ENCODE assay signal across 15 mouse cellular contexts in the genomic region with DNA sequence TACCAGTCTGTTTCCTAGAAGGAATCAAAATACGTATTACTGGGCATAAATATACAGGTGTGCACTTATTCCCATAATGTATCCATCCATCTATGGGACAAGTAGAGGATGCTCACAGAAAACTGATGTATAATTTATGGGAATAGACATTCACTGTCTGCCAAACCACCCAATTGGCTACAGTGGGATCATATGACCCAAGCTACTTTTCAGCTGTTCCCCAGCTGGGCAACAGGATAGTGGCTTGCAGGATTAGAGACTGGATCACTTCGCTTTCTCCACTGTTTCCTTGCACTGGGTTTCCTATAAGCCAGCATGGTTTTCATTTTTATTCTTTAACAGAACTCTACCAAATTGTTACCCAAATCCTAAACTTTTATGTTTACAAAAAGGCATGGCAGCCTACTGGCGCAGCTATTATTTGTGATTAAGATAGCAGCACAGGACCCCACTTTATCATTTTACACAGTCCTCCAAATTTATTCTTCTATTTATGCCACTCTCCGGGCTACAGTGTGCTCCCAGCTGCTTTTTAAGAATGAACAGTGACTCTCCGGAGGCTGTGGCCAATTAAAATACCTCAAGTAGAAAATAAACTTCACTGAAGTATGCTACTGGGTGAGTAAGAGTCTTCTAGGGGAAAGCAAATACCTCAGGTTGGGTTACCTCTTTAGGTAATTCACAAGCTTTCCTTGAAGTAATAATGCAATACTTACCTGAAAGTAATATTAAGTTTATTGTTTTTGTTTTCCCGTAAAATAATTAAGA.
DNase-seq lines count a peak whose midpoint lies in the region; ATAC-seq and TF ChIP-seq lines count a peak whose summit lies in the region.
"Had no signal": no experiment of that assay in that cellular context is flagged by ENCODE, and none has a peak within 500 bp of the region (broad histone marks: within the 10 kb centered on the region; RNA-seq: fewer than 3 reads in every experiment).

No protein-coding gene starts in this region.

- H3K27me3 ChIP-seq in forebrain, postnatal 0 days (ENCODE audit: insufficient read depth, low read length), result no peaks in the 10 kb centered on the region
- no peaks in the 10 kb centered on the region for H3K27me3 ChIP-seq in limb, embryonic 15.5 days
- no peaks in the 10 kb centered on the region for H3K27me3 ChIP-seq in neural tube, embryonic 14.5 days (ENCODE audit: control insufficient read depth, insufficient read depth, low read length)
- H3K27me3 ChIP-seq: CH12.LX had no signal

- intact Hi-C loops in left cerebral cortex, postnatal 14 days (cut with DNase I), result no loop called here
- intact Hi-C loops in heart, postnatal 14 days (cut with DNase I), result no loop called here

- TF ChIP-seq CTCF in lung, adult 2 months (IDR thresholded peaks at IDR 0.05; ENCODE audit: insufficient read depth, low read length), result no peak
- TF ChIP-seq CTCF in forebrain, postnatal 0 days (IDR thresholded peaks at IDR 0.05; ENCODE audit: low read depth), result no peak

- DNase-seq in lung, postnatal 25 days (ENCODE audit: low spot score), result peak; percentile 8
- DNase-seq in lung, adult 2 months, result no peak
- peak; percentile 5 for DNase-seq in forebrain, postnatal 0 days
- no peak for DNase-seq in urinary bladder, adult 18-20 months (ENCODE audit: low spot score in 2 of 2)
- no peak for DNase-seq in left cerebral cortex, postnatal 14 days (ENCODE audit: low spot score in 2 of 2)
- no peak for DNase-seq in heart, postnatal 14 days
- DNase-seq: adrenal gland, postnatal 14 days; cerebellum, postnatal 36 days; gastrocnemius, adult 2 months; heart, postnatal 36 days; kidney, adult 9 months; left cerebral cortex, postnatal 4 days had no signal

- no peak overlapping the region for H3K27ac ChIP-seq in forebrain, postnatal 0 days (ENCODE audit: low read depth, low read length)
- no peak overlapping the region for H3K27ac ChIP-seq in limb, embryonic 15.5 days
- H3K27ac ChIP-seq in neural tube, embryonic 14.5 days (ENCODE audit: low read depth, low read length), result peak overlapping the region; percentile 22; the same call in 1 of the 2 replicates
- H3K27ac ChIP-seq: gastrocnemius, adult 2 months had no signal

- H3K4me3 ChIP-seq in lung, adult 2 months (replicated peaks; ENCODE audit: extremely low read depth, low read depth, low read length), result no peak overlapping the region
- no peak overlapping the region for H3K4me3 ChIP-seq in forebrain, postnatal 0 days (ENCODE audit: low read depth, low read length)
- no peak overlapping the region for H3K4me3 ChIP-seq in limb, embryonic 15.5 days
- no peak overlapping the region for H3K4me3 ChIP-seq in neural tube, embryonic 14.5 days (ENCODE audit: low read depth, low read length)
- H3K4me3 ChIP-seq: gastrocnemius, adult 2 months had no signal

- no peak for TF ChIP-seq POLR2A in lung, adult 2 months (IDR thresholded peaks at IDR 0.05; ENCODE audit: borderline replicate concordance, extremely low read depth, low read depth, low read length)

- 68% methylated on average over 6 of the region's 6 CpGs for WGBS in lung, adult 2 months
- WGBS in forebrain, postnatal 0 days, result 56% methylated on average over 6 of the region's 6 CpGs
- 56% methylated on average over 6 of the region's 6 CpGs for WGBS in limb, embryonic 15.5 days
- WGBS in neural tube, embryonic 14.5 days, result 45% methylated on average over 6 of the region's 6 CpGs

- H3K4me2 ChIP-seq in forebrain, postnatal 0 days (ENCODE audit: low read depth), result no peak overlapping the region
- no peak overlapping the region for H3K4me2 ChIP-seq in limb, embryonic 15.5 days
- no peak overlapping the region for H3K4me2 ChIP-seq in neural tube, embryonic 14.5 days (ENCODE audit: low read depth, low read length)

- peak; percentile 59 for ATAC-seq in forebrain, postnatal 0 days
- ATAC-seq in limb, embryonic 15.5 days (ENCODE audit: insufficient number of reproducible peaks, low FRiP score, low TSS enrichment, low read depth), result 0 out of 2 replicates have a peak, but pooled peaks have one; percentile 52
- ATAC-seq in neural tube, embryonic 14.5 days (ENCODE audit: low read depth), result peak; percentile 91

- no peak overlapping the region for H3K9ac ChIP-seq in forebrain, postnatal 0 days
- H3K9ac ChIP-seq in limb, embryonic 15.5 days, result no peak overlapping the region
- no peak overlapping the region for H3K9ac ChIP-seq in neural tube, embryonic 14.5 days (replicated peaks; ENCODE audit: low read depth, low read length)

- H3K4me1 ChIP-seq in lung, adult 2 months (ENCODE audit: control insufficient read depth, insufficient read depth, low read length), result no peaks in the 10 kb centered on the region
- H3K4me1 ChIP-seq in forebrain, postnatal 0 days (ENCODE audit: insufficient read depth), result no peaks in the 10 kb centered on the region
- H3K4me1 ChIP-seq in limb, embryonic 15.5 days, result no peaks in the 10 kb centered on the region
- H3K4me1 ChIP-seq in neural tube, embryonic 14.5 days (ENCODE audit: control insufficient read depth, insufficient read depth, low read length), result 0 out of 2 replicates have a peak, but pooled peaks cover 5% of the 10 kb centered on the region

- no peaks in the 10 kb centered on the region for H3K9me3 ChIP-seq in forebrain, postnatal 0 days (ENCODE audit: low read length)
- no peaks in the 10 kb centered on the region for H3K9me3 ChIP-seq in limb, embryonic 15.5 days
- no peaks in the 10 kb centered on the region for H3K9me3 ChIP-seq in neural tube, embryonic 14.5 days (ENCODE audit: control insufficient read depth, low read length)

- H3K36me3 ChIP-seq in forebrain, postnatal 0 days (ENCODE audit: insufficient read depth), result no peaks in the 10 kb centered on the region
- H3K36me3 ChIP-seq in limb, embryonic 15.5 days, result no peaks in the 10 kb centered on the region
- H3K36me3 ChIP-seq in neural tube, embryonic 14.5 days (ENCODE audit: control insufficient read depth, insufficient read depth, low read length), result no peaks in the 10 kb centered on the region

Comparison
In these comparisons a context has a peak if more than half of its experiments do, and no peak if none do; other contexts are left out.
1. DNase-seq: peak in lung, postnatal 25 days (single experiment) and forebrain, postnatal 0 days (single experiment); none in lung, adult 2 months (single experiment), urinary bladder, adult 18-20 months (0 of 2), left cerebral cortex, postnatal 14 days (0 of 2) and heart, postnatal 14 days (0 of 2).
2. Peak in every context shown above with its lines, with median percentiles within 50 percentile points of each other: ATAC-seq.